Mouse (Mus musculus) spleen, postnatal 10 days (tissue): ENCODE results near the gene Cactin.
A peak's percentile ranks its signal among the peaks of the same experiment; 100 is the strongest.

Source experiments
- DNase-seq, 2 experiments: peaks; one replicate each; pipeline ENCODE4 v3.0.0; 2021 to 2022; ENCODE audit warnings: low spot score in 2 of 2

The Cactin gene

DNA sequence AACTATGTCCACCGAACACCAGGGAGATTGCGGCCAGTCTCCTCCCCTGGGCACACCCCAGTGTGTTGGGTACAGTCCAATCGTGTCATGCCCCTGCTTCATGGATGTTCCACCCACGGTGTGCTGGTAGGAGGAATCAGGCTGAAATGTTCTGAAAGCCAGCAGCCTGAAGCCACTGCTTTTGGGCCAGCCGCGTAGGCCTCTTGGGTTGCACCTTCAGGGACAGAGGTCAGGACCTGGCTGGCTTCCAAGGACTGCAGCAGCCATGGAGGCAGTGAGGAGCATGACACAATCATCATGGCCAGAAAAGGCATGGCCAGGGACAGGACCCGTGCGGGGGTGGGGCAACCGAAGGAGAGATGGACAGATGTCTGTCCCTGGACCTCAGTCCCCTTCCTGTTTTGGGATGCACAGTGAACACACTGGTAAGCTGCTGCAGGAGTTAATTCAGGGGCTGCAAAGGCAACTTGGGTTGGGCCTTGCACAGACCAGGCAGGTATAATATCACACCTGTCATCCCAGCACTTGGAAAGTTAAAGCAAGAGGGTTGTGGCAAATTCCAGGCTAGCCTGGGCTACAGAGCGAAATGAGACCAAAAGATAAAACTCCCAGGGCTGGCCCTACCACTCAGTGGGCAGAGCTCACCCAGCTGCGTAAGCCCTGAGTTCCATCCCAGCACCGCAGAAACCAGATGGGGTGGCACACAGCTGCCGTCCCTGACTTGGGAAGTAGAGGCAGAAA is 2.1 kb upstream of the Cactin start:
- peak in 1 of 2 experiments; percentile 45 for DNase-seq

- DNase-seq = peak in 1 of 2 experiments; percentile 58
These were observed 1.6 kb upstream of the Cactin start for GRCm38 (mm10) chr10:81319330-81319699.

DNA sequence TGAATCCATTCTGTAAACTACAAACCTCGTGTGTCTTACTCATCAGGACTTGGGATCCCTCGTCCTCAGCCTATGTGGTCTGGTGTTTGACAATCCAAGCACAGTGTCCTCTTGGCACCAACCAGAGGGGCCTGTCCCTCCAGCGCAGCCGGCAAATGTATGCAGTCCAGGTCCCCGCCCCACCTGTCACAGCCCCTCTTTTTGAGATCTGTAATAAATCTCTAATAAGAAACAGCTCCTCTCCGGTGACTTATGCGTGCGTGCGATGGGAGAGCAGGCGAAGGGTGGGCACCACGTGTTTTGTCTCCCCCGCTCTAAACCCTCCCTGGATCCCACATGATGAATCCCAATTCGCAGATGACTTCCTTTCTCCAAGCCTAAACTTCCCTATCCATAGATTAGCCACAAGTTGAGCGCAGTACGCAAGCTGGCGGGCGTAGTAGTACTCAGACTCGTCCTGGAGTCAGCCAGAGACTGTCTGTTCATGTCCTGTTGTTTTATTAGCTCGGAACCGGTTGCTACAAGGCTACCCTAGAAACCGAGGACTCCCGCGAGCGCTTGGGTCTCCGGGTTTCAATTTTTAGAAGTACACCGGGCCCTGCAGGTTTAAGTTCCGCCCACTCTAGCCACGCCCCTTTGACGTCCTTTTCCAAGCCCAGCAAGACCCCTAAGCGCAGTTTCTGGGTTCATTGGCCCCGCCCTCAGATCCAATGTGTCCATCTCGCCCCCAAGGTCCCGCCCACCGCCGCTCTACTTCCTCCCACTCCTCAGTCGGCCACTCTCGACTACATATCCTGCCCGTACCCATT is 958 bp upstream of the Cactin start:
- DNase-seq = peak in 1 of 2 experiments; percentile 45

- no peak for DNase-seq
These were observed 533 bp downstream of the Cactin start for GRCm38 (mm10) chr10:81321436-81321835.

DNA sequence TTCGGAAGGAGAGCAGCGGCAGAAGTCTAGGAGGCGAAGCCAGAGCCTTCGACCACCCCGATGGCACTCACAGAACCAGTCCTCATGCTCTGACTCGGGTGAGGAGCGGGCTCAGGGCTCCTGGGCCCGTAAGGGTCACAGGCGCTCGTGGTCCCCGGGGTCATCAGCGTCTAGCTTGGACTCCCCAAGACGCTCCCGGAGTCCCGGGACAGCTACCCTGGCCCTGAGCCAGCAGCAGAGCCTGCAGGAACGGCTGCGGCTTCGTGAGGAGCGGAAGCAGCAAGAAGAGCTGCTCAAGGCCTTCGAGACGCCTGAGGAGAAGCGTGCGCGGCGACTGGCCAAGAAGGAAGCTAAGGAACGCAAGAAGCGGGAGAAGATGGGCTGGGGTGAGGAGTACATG is 1.5 kb downstream of the Cactin start:
- no peak for DNase-seq

DNA sequence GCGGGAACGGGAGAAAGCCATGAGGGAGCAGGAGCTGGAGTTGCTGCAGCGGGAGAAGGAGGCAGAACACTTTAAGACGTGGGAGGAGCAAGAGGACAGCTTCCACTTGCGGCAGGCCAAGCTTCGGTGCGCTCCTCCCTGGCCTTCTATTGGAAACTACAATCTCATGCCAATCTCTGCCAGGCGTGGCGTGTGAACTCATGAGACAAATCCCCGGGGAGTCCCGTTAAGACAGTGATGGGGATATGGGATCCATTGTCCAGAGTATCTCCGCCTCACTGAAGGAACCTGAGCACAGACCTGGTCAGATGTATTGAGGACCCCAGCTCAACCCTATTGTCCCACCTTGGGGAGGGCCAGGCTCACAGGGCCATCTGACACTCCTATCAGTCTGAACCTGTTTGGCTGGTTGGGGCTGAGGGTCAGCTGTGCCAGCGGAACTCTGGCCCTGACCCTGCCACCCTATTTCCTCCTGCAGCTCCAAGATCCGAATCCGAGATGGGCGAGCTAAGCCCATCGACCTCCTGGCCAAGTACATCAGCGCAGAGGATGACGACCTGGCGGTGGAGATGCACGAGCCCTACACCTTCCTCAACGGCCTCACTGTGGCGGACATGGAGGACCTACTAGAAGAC is 2.4 kb downstream of the Cactin start:
- DNase-seq = no peak

DNA sequence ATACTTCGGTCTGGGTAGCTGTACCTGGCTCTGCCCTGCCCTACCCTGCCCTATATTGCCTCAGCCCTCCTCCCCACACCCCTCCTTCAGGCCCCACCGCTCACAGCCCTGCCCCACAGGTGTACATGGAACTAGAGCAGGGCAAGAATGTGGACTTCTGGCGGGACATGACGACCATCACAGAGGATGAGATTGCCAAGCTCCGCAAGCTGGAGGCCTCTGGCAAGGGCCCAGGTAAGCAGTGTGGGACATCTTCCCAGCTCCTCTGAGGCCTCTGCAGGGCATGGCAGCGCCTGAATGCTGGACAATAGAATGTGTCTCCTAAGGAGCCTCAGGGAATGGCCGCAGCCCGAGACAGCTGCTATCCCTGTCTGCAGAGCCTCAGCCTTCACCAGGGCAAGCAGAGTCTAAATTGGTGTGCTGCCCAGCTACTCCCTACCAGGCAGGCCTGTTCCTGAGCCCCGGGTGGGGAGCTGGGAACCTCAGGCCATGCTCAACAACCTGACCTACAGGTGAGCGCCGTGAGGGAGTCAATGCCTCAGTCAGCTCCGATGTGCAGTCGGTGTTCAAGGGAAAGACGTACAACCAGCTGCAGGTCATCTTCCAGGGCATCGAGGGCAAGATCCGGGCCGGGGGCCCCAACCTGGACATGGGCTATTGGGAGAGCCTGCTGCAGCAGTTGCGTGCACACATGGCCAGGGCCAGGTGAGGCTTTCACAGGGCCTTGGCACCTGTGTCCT is 3.1 kb downstream of the Cactin start:
- DNase-seq = no peak

- DNase-seq = no peak
These were observed 4.3 kb downstream of the Cactin start for GRCm38 (mm10) chr10:81325176-81325575.

DNA sequence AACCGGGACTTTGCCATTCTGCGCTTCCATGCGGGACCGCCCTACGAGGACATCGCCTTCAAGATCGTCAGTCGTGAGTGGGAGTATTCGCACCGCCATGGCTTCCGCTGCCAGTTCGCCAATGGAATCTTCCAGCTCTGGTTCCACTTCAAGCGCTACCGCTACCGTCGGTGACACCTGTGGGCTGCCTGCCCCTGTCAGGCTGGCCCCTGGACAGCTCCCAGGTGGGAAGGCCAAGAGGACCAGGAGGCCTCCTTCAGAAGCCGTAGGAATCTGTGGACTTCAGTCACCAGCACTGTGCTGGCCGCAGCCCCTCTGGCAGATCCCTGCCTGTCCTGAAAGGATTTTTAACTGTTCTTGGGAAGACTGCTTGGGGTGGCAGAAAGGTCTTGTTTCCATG is 4.9 kb downstream of the Cactin start:
- no peak for DNase-seq

- no peak for DNase-seq
These were observed 6.0 kb downstream of the Cactin start for GRCm38 (mm10) chr10:81326858-81327257.

- peak in 1 of 2 experiments; percentile 31 for DNase-seq
These were observed 7.1 kb downstream of the Cactin start for GRCm38 (mm10) chr10:81327959-81328358.

- peak in 1 of 2 experiments; percentile 74 for DNase-seq
These were observed 7.5 kb downstream of the Cactin start, which contains the start of gene Tbxa2r for GRCm38 (mm10) chr10:81328386-81328785. Gene Tbxa2r (plus strand): TSS chr10:81328731.

DNA sequence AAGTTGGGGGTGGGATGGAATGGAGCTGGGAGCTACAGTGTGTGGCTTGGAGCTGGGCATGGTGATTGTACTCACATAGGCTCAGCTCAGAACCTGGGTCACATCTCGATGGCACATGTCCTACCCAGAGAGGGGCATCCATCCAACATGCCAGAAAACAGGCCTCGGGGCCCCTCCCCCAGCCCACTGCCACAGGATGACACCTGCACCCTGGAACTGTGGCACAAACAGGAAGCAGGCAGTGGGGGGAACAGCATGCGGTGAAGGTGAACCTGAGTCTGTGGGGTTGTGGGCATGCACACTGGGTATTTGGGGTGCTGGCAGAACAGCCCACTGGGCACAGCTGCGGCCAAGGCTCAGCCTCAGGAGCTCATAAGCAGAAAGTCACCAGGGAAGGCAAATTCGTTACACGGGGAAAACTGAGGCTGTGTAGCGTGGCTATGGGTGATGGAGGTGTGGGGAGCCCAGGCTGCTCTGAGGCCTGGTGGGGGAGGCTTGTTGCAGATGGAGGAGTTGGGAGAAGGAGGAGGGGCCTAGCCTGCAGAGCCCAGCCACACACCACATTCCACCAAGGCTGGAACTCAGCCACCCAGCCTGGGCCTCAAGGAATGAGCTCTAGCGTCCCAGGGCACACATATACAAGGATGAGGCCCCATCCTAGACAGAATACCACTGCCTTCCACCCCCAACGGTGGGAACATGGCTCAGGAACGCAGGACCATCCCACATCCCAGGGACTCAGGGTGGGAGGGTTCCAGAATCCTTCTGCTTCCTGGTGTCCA is 8.5 kb downstream of the Cactin start:
- peak in 1 of 2 experiments; percentile 64 for DNase-seq

GRCm38 (mm10) chr10:81330007-81330406 is 9.1 kb downstream of the Cactin start:
- peak in 1 of 2 experiments; percentile 28 for DNase-seq

GRCm38 (mm10) chr10:81332277-81332676 is 11.4 kb downstream of the Cactin start:
- no peak for DNase-seq

GRCm38 (mm10) chr10:81334324-81334723 is 13.4 kb downstream of the Cactin start:
- DNase-seq = no peak

DNA sequence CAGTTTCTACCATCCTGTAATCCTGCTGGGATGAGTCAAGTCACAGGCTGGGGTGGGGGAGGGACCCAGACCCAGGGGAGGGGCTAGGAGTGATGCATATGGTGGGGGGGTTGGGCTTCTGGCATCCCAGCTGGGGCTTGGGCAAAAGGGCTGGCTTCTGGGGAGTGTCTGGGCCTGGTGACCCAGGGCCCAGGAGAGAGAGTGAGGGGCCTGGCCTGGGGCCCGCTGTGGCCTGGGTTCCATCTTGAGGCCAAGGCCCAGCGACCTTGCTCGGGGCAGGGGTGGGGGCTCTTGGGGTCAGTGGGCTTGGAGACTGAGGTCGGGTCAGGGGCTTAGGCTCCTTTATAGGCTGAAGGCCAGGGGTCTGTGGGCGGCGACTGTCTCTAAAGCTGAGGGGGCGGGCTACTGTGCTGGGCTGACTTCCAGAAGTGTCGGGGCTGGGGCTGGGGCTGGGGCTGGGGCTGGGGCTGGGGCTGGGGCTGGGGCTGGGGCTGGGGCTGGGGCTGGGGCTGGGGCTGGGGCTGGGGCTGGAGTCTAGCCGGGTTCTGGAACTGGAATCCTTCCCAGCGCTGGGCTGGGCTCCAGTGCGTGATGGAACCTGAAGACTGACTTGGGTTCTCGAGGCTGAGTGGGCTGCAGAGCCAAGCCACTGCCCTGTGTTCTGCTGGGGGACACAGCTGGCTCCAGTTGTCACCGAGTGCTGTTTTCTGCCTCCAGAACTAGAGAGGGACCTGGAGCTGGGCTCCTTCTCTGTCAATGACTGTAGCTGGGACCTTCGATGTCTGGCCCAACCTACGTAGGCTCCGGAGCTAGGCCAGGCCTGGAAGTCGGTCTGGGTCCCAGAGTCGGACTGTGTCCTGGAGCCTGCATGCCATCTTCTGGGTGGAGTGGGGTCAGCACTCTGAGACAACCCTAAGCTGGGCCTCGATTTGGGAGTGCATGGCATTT is 14.8 kb downstream of the Cactin start:
- no peak for DNase-seq

GRCm38 (mm10) chr10:81336558-81336957 is 15.7 kb downstream of the Cactin start:
- DNase-seq = no peak

DNA sequence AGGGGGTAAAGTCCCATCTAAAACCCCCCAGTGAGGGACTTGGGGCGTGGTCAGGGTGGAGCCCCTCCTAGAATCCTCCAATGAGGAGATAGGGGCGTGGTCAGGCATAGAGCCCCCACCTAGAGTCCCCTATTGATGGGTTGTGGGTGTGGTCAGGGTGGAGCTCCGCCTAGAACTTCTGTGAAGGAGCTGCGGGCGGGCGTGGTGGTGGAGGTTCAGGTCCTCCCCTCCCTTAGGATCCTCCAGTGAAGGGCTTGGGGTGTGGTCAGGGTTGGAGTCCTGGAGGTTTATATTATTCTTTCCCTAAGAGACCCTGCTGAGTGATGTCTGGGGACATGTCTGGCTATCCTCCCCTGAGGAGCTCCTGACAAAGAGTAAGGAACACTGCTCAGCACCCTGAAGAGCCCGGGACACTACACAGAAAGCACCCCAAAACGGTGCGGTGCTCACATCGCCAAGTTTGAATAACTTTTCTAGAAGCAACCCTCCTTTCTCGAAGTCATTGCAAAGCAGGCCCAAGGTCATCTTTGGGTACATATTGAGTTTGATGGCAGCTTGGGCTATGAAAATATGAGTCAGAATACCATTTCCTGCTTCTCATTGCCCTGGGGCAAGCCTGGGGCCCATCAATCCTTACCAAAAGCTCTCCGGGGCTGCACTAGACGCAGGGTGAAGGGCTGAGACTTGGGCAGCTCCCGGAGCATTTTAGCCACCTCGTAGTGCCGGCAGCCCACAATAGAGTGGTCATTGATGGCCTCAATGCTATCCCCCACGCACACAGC is 19.8 kb downstream of the Cactin start:
- no peak for DNase-seq
